Mouse (Mus musculus) gastrocnemius, adult 2 months (tissue): Measurements from ENCODE around the gene Senp1. TPM values are rescaled to one million over a fixed set of nuclear protein-coding genes. Genes with fewer than 3 reads are reported as not detected.
A peak's percentile ranks its signal among the peaks of the same experiment; 100 is the strongest.

Source experiments
- DNase-seq: peaks from one replicate; pipeline ENCODE4 v3.0.0; 2022
- H3K27ac ChIP-seq: fragments of 200-600 bp; 2 replicates; pipeline ENCODE4 v1.8.1; 2022; ENCODE audit warnings: mild to moderate bottlenecking
- H3K4me3 ChIP-seq: fragments of 200-600 bp; 2 replicates; pipeline ENCODE4 v1.8.1; 2022; ENCODE audit warnings: mild to moderate bottlenecking, moderate library complexity
- CTCF ChIP-seq: fragments of 200-600 bp; IDR thresholded peaks from 2 replicates; pipeline ENCODE4 v1.8.1; 2022; ENCODE audit warnings: antibody characterized with exemption, mild to moderate bottlenecking, moderate library complexity
- intact Hi-C: fragments of 180-260 bp; cut with DNase I; formaldehyde crosslinking; loops from one replicate; pipeline ENCODE4 v1.15.1; 2025
- long read RNA-seq, 2 experiments: library from polyadenylated mRNA; stranded (forward); transcript quantifications; one replicate each; pipeline ENCODE4 v2.0.0; 2021
- total RNA-seq, 2 experiments: library from RNA; stranded (reverse); gene quantifications; 2 replicates each; pipeline ENCODE4 v1.2.3; 2021

Gene Senp1
- total RNA-seq: 1 to 10 TPM; 7.4 to 8.5 TPM
- long read RNA-seq, experiment 1, full-length matches to known transcripts: 3 of 8 reads
- long read RNA-seq, experiment 1, partial matches to known transcripts: 0 of 8 reads
- long read RNA-seq, experiment 1, other reads (novel, unspliced or antisense): 5 of 8 reads
- long read RNA-seq, experiment 2, partial matches to known transcripts: 0 of 9 reads
- long read RNA-seq, experiment 2, other reads (novel, unspliced or antisense): 7 of 9 reads

- peak within 1 kb of the TSS; percentile 99 for H3K4me3 ChIP-seq
- TF ChIP-seq CTCF: no peak
- intact Hi-C loops: loop anchor here (2.0 kb wide), 1 partner anchor 15 kb away; no protein-coding TSS in a partner anchor
- peak; percentile 94 for DNase-seq
- peak within 1 kb of the TSS; percentile 99 for H3K27ac ChIP-seq
Measured at GRCm38 (mm10) chr15:98093121-98094011, at the start of gene Senp1. Gene Senp1 (minus strand): TSS chr15:98093744.

GRCm38 (mm10) chr15:98142515-98142914, 49.0 kb upstream of the Senp1 start:
- intact Hi-C loops: no loop called here
- no peak for TF ChIP-seq CTCF
- peak overlapping the region; percentile 9; the same call in 1 of the 2 replicates for H3K4me3 ChIP-seq
- no peak for DNase-seq
- peak overlapping the region; percentile 86; the same call in 1 of the 2 replicates for H3K27ac ChIP-seq

DNA sequence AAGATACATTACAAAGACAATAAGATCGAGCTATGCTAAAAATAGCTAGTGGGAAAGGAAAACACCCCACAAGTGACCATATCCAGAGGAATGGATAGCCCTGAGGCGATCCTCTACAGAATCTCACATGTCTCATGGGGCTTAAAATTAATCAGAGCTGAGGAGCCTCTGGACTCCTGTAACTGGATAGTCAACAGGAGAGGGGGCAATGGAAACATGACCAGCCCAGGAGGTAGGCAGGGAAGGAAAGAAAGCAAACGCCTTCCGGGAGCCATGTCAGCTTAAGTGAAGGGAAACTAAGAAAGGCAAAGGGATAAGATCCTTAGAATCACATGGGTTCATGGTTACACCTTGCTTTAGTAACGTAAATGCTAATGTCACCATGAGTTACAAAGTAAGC, 47.3 kb upstream of the Senp1 start:
- DNase-seq: peak; percentile 50
- intact Hi-C loops: no loop called here
- TF ChIP-seq CTCF: no peak
- Histone ChIP-seq H3K27ac (peak overlapping the region; percentile 86), H3K4me3 (peak overlapping the region; percentile 38)

- DNase-seq: no peak
- intact Hi-C loops: no loop called here
- TF ChIP-seq CTCF: no peak
- no peak overlapping the region for H3K4me3 ChIP-seq
- peak overlapping the region; percentile 86 for H3K27ac ChIP-seq
Measured at GRCm38 (mm10) chr15:98139763-98140162, 46.2 kb upstream of the Senp1 start.

GRCm38 (mm10) chr15:98136871-98137270, 43.3 kb upstream of the Senp1 start:
- peak; percentile 20 for DNase-seq
- H3K27ac ChIP-seq: no peak overlapping the region
- intact Hi-C loops: no loop called here
- H3K4me3 ChIP-seq: no peak overlapping the region
- no peak for TF ChIP-seq CTCF

DNA sequence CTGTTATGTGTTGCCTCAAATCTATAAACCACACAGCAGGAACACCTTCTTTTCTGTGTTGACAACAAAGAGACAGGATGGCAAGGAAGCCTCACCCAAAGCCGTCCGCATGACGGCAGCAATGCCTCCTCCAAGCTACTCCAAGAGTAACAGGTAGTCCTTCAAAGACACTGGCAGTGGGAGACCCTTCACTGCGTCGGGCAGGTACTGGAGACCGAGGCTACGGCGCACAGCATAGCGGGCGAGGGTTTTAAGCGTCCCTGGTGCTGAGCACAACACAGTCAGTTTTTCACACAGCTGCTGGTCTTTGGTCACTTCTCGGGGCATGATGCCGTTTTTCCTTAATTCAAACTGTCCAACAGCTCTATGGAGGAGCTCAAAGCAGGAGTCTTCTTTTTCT, 42.1 kb upstream of the Senp1 start:
- TF ChIP-seq CTCF: no peak
- intact Hi-C loops: no loop called here
- H3K27ac ChIP-seq: peak overlapping the region; percentile 87
- H3K4me3 ChIP-seq: no peak overlapping the region
- peak; percentile 27 for DNase-seq

- intact Hi-C loops: no loop called here
- DNase-seq: no peak
Measured at GRCm38 (mm10) chr15:98134666-98135065, 41.1 kb upstream of the Senp1 start.

DNA sequence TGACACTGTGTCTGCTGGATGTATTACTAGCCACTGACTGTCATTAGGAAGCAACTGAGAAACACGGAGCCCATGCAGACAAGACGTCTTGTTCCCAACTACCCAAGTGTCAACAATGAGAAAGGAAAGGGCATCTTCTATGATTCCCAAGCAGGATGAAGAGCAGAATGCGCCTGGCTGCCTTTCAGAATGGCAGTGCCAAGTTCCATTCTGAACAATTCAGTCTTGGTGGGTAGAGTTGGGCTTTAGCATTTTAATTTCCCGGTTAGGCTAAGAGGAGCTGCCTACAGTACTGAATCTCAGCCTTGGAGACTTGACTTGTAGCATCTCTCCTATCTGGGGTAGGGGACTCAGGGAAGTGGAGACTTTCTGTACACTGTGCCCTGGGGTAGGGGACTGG, 40.5 kb upstream of the Senp1 start:
- no peak for TF ChIP-seq CTCF
- H3K4me3 ChIP-seq: no peak overlapping the region
- H3K27ac ChIP-seq: peak overlapping the region; percentile 87
- intact Hi-C loops: no loop called here
- no peak for DNase-seq

More at GRCm38 (mm10) chr15:98134666-98135065, 41.1 kb upstream of the Senp1 start:
- no peak overlapping the region for H3K4me3 ChIP-seq
- TF ChIP-seq CTCF: no peak
- peak overlapping the region; percentile 87 for H3K27ac ChIP-seq

- peak overlapping the region; percentile 87 for H3K27ac ChIP-seq
- no peak for TF ChIP-seq CTCF
- intact Hi-C loops: no loop called here
- peak; percentile 81 for DNase-seq
- H3K4me3 ChIP-seq: no peak overlapping the region
Measured at GRCm38 (mm10) chr15:98133471-98133870, 39.9 kb upstream of the Senp1 start.

DNA sequence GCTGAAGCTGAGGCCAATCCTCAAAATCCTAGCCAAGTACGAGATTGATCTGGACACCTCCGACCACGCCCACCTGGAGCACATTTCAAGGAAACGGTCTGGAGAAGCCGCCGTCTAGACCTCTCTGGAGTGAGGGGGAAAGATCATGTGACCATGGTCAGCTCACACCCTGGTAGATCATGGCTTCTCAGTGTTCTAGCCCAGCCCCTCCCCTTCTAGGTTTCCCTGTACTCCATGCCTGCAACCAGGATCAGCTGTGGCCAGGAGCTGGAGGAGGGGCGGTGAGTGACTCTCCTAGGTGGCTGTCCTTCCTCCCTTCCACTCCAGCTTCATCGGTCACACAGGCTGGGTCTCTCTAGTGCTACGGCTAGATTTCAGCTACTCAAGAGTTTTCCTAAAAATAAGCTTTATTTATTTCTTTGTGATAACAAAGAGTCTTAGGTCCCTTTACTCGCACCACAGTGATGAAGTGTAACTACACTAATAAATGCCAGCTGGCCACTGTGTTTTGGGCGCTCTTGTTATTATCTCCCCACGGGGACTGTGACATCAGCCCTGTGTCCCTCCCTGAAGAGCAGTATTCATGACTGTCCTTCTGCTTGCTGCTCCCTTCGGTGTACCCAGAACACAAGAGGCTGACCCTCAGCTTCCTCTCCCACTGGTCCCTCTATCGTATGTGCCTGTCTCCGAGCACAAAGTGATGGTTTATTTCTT, 38.6 kb upstream of the Senp1 start:
- intact Hi-C loops: loop anchor here (2.0 kb wide), 1 partner anchor 17 kb away; no protein-coding TSS in a partner anchor
- Histone ChIP-seq H3K4me3 (peak overlapping the region; percentile 45; the same call in 1 of the 2 replicates), H3K27ac (peak overlapping the region; percentile 87)
- TF ChIP-seq CTCF: no peak
- no peak for DNase-seq

GRCm38 (mm10) chr15:98131451-98131850, 37.9 kb upstream of the Senp1 start:
- Histone ChIP-seq H3K27ac (peak overlapping the region; percentile 87), H3K4me3 (peak overlapping the region; percentile 45)
- TF ChIP-seq CTCF: no peak
- intact Hi-C loops: loop anchor here (2.0 kb wide), 1 partner anchor 17 kb away; no protein-coding TSS in a partner anchor
- DNase-seq: no peak

DNA sequence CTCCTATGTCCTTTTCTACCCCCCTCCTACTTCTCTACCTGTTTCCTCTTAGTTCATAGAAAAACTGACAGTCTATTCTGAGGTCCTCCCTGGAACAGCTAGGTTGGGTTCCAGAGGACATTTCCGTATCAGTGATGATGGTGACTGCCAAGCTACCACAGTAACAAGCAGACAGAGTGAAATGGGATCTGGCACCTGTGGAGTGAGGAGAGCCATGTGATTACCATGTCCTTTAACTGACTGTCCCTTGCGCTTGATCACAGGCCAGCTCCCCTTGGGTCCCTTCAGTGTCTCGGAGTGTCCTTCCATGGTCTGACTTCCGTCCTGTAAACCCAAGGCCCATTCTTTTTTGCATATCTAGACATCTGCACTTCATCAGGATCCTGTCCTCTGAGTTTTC, 37.5 kb upstream of the Senp1 start:
- intact Hi-C loops: loop anchor here (2.0 kb wide), 1 partner anchor 16 kb away; no protein-coding TSS in a partner anchor
- no peak for TF ChIP-seq CTCF
- Histone ChIP-seq H3K4me3 (peak overlapping the region; percentile 45), H3K27ac (peak overlapping the region; percentile 87)
- peak; percentile 86 for DNase-seq
